Comparison of ENCODE assay signal across 23 mouse cellular contexts in genomic region chr8:119915298-119915697, GRCm38 (mm10). TPM values are rescaled to one million over a fixed set of nuclear protein-coding genes. Genes with fewer than 3 reads are reported as not detected.
A peak's percentile ranks its signal among the peaks of the same experiment; 100 is the strongest.
DNase-seq lines count a peak whose midpoint lies in the region; ATAC-seq and TF ChIP-seq lines count a peak whose summit lies in the region.
"Had no signal": no experiment of that assay in that cellular context is flagged by ENCODE, and none has a peak within 500 bp of the region (broad histone marks: within the 10 kb centered on the region; RNA-seq: fewer than 3 reads in every experiment).

No protein-coding gene starts in this region.

- no peak overlapping the region for H3K4me2 ChIP-seq in kidney, embryonic 14.5 days (replicated peaks; ENCODE audit: low read depth, low read length)
- H3K4me2 ChIP-seq in lung, embryonic 16.5 days (ENCODE audit: low read depth, low read length) = 0 out of 2 replicates have a peak overlapping the region, but pooled peaks have one; percentile 10
- peak overlapping the region; percentile 75 for H3K4me2 ChIP-seq in liver, embryonic 11.5 days
- H3K4me2 ChIP-seq in liver, postnatal 0 days (ENCODE audit: low read depth, low read length) = peak overlapping the region; percentile 89
- H3K4me2 ChIP-seq in intestine, postnatal 0 days (replicated peaks; ENCODE audit: low read depth) = no peak overlapping the region
- H3K4me2 ChIP-seq: forebrain, embryonic 15.5 days; limb, embryonic 12.5 days had no signal

- peaks cover 3% of the 10 kb centered on the region; the same call in 1 of the 2 replicates for H3K36me3 ChIP-seq in kidney, embryonic 14.5 days (ENCODE audit: control insufficient read depth, insufficient read depth, low read length)
- no peaks in the 10 kb centered on the region for H3K36me3 ChIP-seq in lung, embryonic 16.5 days (ENCODE audit: control insufficient read depth, insufficient read depth, low read length)
- peaks cover 3% of the 10 kb centered on the region; the same call in 1 of the 2 replicates for H3K36me3 ChIP-seq in liver, embryonic 11.5 days (ENCODE audit: control insufficient read depth, insufficient read depth, low read length)
- no peaks in the 10 kb centered on the region; the same call in 1 of the 2 replicates for H3K36me3 ChIP-seq in liver, postnatal 0 days (replicated peaks; ENCODE audit: insufficient read depth, low read length)
- H3K36me3 ChIP-seq in intestine, postnatal 0 days (ENCODE audit: control insufficient read depth, insufficient read depth) = no peaks in the 10 kb centered on the region
- H3K36me3 ChIP-seq: forebrain, embryonic 15.5 days had no signal

- no peaks in the 10 kb centered on the region for H3K27me3 ChIP-seq in kidney, embryonic 14.5 days (ENCODE audit: control insufficient read depth, insufficient read depth, low read length)
- H3K27me3 ChIP-seq in lung, embryonic 16.5 days (ENCODE audit: control insufficient read depth, insufficient read depth, low read depth, low read length) = no peaks in the 10 kb centered on the region
- H3K27me3 ChIP-seq in liver, embryonic 11.5 days (replicated peaks; ENCODE audit: control insufficient read depth, insufficient read depth, low read length) = no peaks in the 10 kb centered on the region
- H3K27me3 ChIP-seq in liver, postnatal 0 days (ENCODE audit: insufficient read depth, low read length) = no peaks in the 10 kb centered on the region
- H3K27me3 ChIP-seq in intestine, postnatal 0 days (replicated peaks; ENCODE audit: control insufficient read depth, insufficient read depth, low read length) = no peaks in the 10 kb centered on the region
- H3K27me3 ChIP-seq: forebrain, embryonic 15.5 days; heart, embryonic 12.5 days; limb, embryonic 12.5 days; midbrain, embryonic 13.5 days had no signal

- peaks cover 45% of the 10 kb centered on the region for H3K4me1 ChIP-seq in kidney, embryonic 14.5 days (ENCODE audit: control insufficient read depth, insufficient read depth, low read length)
- H3K4me1 ChIP-seq in lung, embryonic 16.5 days (replicated peaks; ENCODE audit: control insufficient read depth, insufficient read depth, low read length) = peaks cover 51% of the 10 kb centered on the region
- H3K4me1 ChIP-seq in liver, embryonic 11.5 days (replicated peaks; ENCODE audit: control insufficient read depth, insufficient read depth, low read length) = peaks cover 76% of the 10 kb centered on the region
- peaks cover 72% of the 10 kb centered on the region for H3K4me1 ChIP-seq in liver, postnatal 0 days (ENCODE audit: insufficient read depth)
- H3K4me1 ChIP-seq in intestine, postnatal 0 days (replicated peaks; ENCODE audit: control insufficient read depth, insufficient read depth, low read length) = peaks cover 7% of the 10 kb centered on the region; the same call in 1 of the 2 replicates

- WGBS in kidney, embryonic 14.5 days = 91% methylated on average over 4 of the region's 4 CpGs
- 83% methylated on average over 4 of the region's 4 CpGs for WGBS in lung, embryonic 16.5 days
- 76% methylated on average over 4 of the region's 4 CpGs for WGBS in liver, embryonic 11.5 days
- WGBS in liver, postnatal 0 days (ENCODE audit: insufficient replicate concordance) = 78% methylated on average over 4 of the region's 4 CpGs
- WGBS in intestine, postnatal 0 days = 82% methylated on average over 4 of the region's 4 CpGs

- no peaks in the 10 kb centered on the region for H3K9me3 ChIP-seq in kidney, embryonic 14.5 days (ENCODE audit: control insufficient read depth, low read length)
- H3K9me3 ChIP-seq in lung, embryonic 16.5 days (ENCODE audit: control insufficient read depth, low read length) = no peaks in the 10 kb centered on the region
- no peaks in the 10 kb centered on the region for H3K9me3 ChIP-seq in liver, embryonic 11.5 days (ENCODE audit: control insufficient read depth, low read length)
- no peaks in the 10 kb centered on the region for H3K9me3 ChIP-seq in liver, postnatal 0 days (ENCODE audit: low read length)
- H3K9me3 ChIP-seq in intestine, postnatal 0 days (ENCODE audit: control insufficient read depth) = no peaks in the 10 kb centered on the region
- H3K9me3 ChIP-seq: forebrain, embryonic 15.5 days; heart, embryonic 12.5 days; hindbrain, embryonic 10.5 days; limb, embryonic 12.5 days; midbrain, embryonic 13.5 days had no signal

- no peak for TF ChIP-seq EP300 in liver, postnatal 0 days (IDR thresholded peaks at IDR 0.05; ENCODE audit: low read depth)

- no peak overlapping the region for H3K27ac ChIP-seq in kidney, embryonic 14.5 days (ENCODE audit: low read depth, low read length)
- H3K27ac ChIP-seq in lung, embryonic 16.5 days (ENCODE audit: low read length) = no peak overlapping the region
- peak overlapping the region; percentile 35 for H3K27ac ChIP-seq in liver, embryonic 11.5 days (ENCODE audit: low read depth, low read length)
- peak overlapping the region; percentile 85 for H3K27ac ChIP-seq in liver, postnatal 0 days (ENCODE audit: low read depth)
- H3K27ac ChIP-seq in intestine, postnatal 0 days (ENCODE audit: low read depth, low read length) = no peak overlapping the region
- H3K27ac ChIP-seq: forebrain, embryonic 15.5 days; limb, embryonic 12.5 days; midbrain, embryonic 13.5 days had no signal

- DNase-seq in kidney, adult 9 months = no peak
- no peak for DNase-seq in lung, postnatal 25 days (ENCODE audit: low spot score)
- no peak for DNase-seq in liver, embryonic 11.5 days (ENCODE audit: low spot score)
- no peak for DNase-seq in liver, postnatal 0 days
- no peak for DNase-seq in thymus, postnatal 4 days
- DNase-seq: adrenal gland, postnatal 25 days; cerebellum, adult 9-10 months; heart, postnatal 10 days; kidney, adult 11 months; kidney, postnatal 36 days; lung, postnatal 10 days; thymus, postnatal 25 days had no signal

- no peak for TF ChIP-seq CTCF in liver, postnatal 0 days (IDR thresholded peaks at IDR 0.05; ENCODE audit: low read depth)
- no peak for TF ChIP-seq CTCF in intestine, postnatal 0 days (IDR thresholded peaks at IDR 0.05; ENCODE audit: low read depth)

- peak overlapping the region; percentile 23; the same call in 1 of the 2 replicates for H3K9ac ChIP-seq in kidney, embryonic 14.5 days (ENCODE audit: low read depth, low read length)
- H3K9ac ChIP-seq in lung, embryonic 16.5 days (ENCODE audit: low read length) = 0 out of 2 replicates have a peak overlapping the region, but pooled peaks have one; percentile 16
- H3K9ac ChIP-seq in liver, embryonic 11.5 days (ENCODE audit: low read depth, low read length) = peak overlapping the region; percentile 44; the same call in 1 of the 2 replicates
- H3K9ac ChIP-seq in liver, postnatal 0 days (replicated peaks) = no peak overlapping the region
- H3K9ac ChIP-seq in intestine, postnatal 0 days (ENCODE audit: low read depth, low read length) = no peak overlapping the region
- H3K9ac ChIP-seq: forebrain, embryonic 15.5 days; heart, embryonic 12.5 days; limb, embryonic 12.5 days had no signal

- no peak overlapping the region for H3K4me3 ChIP-seq in kidney, embryonic 14.5 days (ENCODE audit: low read length)
- no peak overlapping the region for H3K4me3 ChIP-seq in lung, embryonic 16.5 days (ENCODE audit: low read length)
- no peak overlapping the region for H3K4me3 ChIP-seq in liver, embryonic 11.5 days (ENCODE audit: low read depth, low read length)
- no peak overlapping the region for H3K4me3 ChIP-seq in liver, postnatal 0 days (ENCODE audit: low read depth, low read length)
- H3K4me3 ChIP-seq in intestine, postnatal 0 days (ENCODE audit: low read depth, low read length) = no peak overlapping the region
- H3K4me3 ChIP-seq: forebrain, embryonic 15.5 days; heart, embryonic 12.5 days; hindbrain, embryonic 10.5 days; limb, embryonic 12.5 days; midbrain, embryonic 13.5 days had no signal

- no peak for ATAC-seq in kidney, embryonic 14.5 days (ENCODE audit: low FRiP score, low TSS enrichment)
- ATAC-seq in lung, embryonic 16.5 days (ENCODE audit: low read depth) = no peak
- no peak for ATAC-seq in liver, embryonic 11.5 days (replicated peaks; ENCODE audit: low FRiP score)
- no peak for ATAC-seq in liver, postnatal 0 days
- ATAC-seq in intestine, postnatal 0 days = no peak
- ATAC-seq: CD4-positive, CD25-positive, alpha-beta regulatory T cell, adult 4 months; forebrain, embryonic 15.5 days; midbrain, embryonic 13.5 days had no signal

RNA-seq across cellular contexts. Expression of gene Gm20388, which starts 4.7 kb away (rescaled TPM):
- 5.7 TPM in 1 of 2 replicates, not detected in the other for polyA plus RNA-seq in kidney, embryonic 14.5 days (2014; fragmentation: Nextera tagmentation; extraction: Ambion mirVana)
- polyA plus RNA-seq in lung, embryonic 16.5 days (2015; fragmentation: Nextera tagmentation; extraction: Ambion mirVana) = 10.3 TPM in 1 of 2 replicates, not detected in the other
- polyA plus RNA-seq in liver, embryonic 11.5 days (2014; fragmentation: Nextera tagmentation; extraction: Ambion mirVana) = 1.4 and 5.3 TPM in 2 replicates
- not detected in 2 replicates for polyA plus RNA-seq in liver, postnatal 0 days (2015; fragmentation: Nextera tagmentation; extraction: Ambion mirVana)
- not detected in 2 replicates for polyA plus RNA-seq in intestine, postnatal 0 days (2015; fragmentation: Nextera tagmentation; extraction: Ambion mirVana)
- polyA plus RNA-seq: embryonic facial prominence, embryonic 14.5 days; forebrain, embryonic 15.5 days; heart, embryonic 12.5 days; limb, embryonic 12.5 days; neural tube, embryonic 11.5 days had no signal

RNA-seq across cellular contexts. Expression of gene Usp10, which starts 5.1 kb away (rescaled TPM):
- polyA plus RNA-seq in kidney, embryonic 14.5 days (2014; fragmentation: Nextera tagmentation; extraction: Ambion mirVana) = 91.9 and 156 TPM in 2 replicates
- polyA plus RNA-seq in lung, embryonic 16.5 days (2015; fragmentation: Nextera tagmentation; extraction: Ambion mirVana) = 120 and 122 TPM in 2 replicates
- polyA plus RNA-seq in liver, embryonic 11.5 days (2014; fragmentation: Nextera tagmentation; extraction: Ambion mirVana) = 175 and 190 TPM in 2 replicates
- polyA plus RNA-seq in liver, postnatal 0 days (2015; fragmentation: Nextera tagmentation; extraction: Ambion mirVana) = 44.1 and 46.5 TPM in 2 replicates
- 37.1 and 41.2 TPM in 2 replicates for polyA plus RNA-seq in intestine, postnatal 0 days (2015; fragmentation: Nextera tagmentation; extraction: Ambion mirVana)

RNA-seq across cellular contexts. Expression of gene Klhl36, which starts 53.2 kb away (rescaled TPM):
- 13.3 and 13.8 TPM in 2 replicates for polyA plus RNA-seq in kidney, embryonic 14.5 days (2014; fragmentation: Nextera tagmentation; extraction: Ambion mirVana)
- polyA plus RNA-seq in lung, embryonic 16.5 days (2015; fragmentation: Nextera tagmentation; extraction: Ambion mirVana) = 14.5 and 15.0 TPM in 2 replicates
- 9.1 TPM in 2 replicates for polyA plus RNA-seq in liver, embryonic 11.5 days (2014; fragmentation: Nextera tagmentation; extraction: Ambion mirVana)
- polyA plus RNA-seq in liver, postnatal 0 days (2015; fragmentation: Nextera tagmentation; extraction: Ambion mirVana) = 4.3 and 4.9 TPM in 2 replicates
- 7.3 and 7.4 TPM in 2 replicates for polyA plus RNA-seq in intestine, postnatal 0 days (2015; fragmentation: Nextera tagmentation; extraction: Ambion mirVana)

Comparison
In these comparisons a context has a peak if more than half of its experiments do, and no peak if none do; other contexts are left out.
1. H3K9ac ChIP-seq: peak in kidney, embryonic 14.5 days (single experiment), lung, embryonic 16.5 days (single experiment) and liver, embryonic 11.5 days (single experiment); none in liver, postnatal 0 days (single experiment) and intestine, postnatal 0 days (single experiment).
2. H3K27ac ChIP-seq: peak in liver, embryonic 11.5 days (single experiment) and liver, postnatal 0 days (single experiment); none in kidney, embryonic 14.5 days (single experiment), lung, embryonic 16.5 days (single experiment) and intestine, postnatal 0 days (single experiment).
3. H3K4me2 ChIP-seq: peak in lung, embryonic 16.5 days (single experiment), liver, embryonic 11.5 days (single experiment) and liver, postnatal 0 days (single experiment); none in kidney, embryonic 14.5 days (single experiment) and intestine, postnatal 0 days (single experiment).